Mouse (Mus musculus): ENCODE data around the gene Vim. TPM values are rescaled to one million over a fixed set of nuclear protein-coding genes. Genes with fewer than 3 reads are reported as not detected.
"Not testable (repeated sequence)": the region's sequence is repeated elsewhere in the genome, so short reads cannot be mapped to it uniquely, and the experiment has no call there.

Gene Vim
- total and polyA plus RNA-seq, 2 experiments from 2014 or later: 269 to 554 TPM

- ATAC-seq (no peak), DNase-seq (no peak)
- 91% methylated on average over 4 of the region's 4 CpGs for WGBS
- no peak for TF ChIP-seq CTCF (IDR thresholded peaks at IDR 0.05; ENCODE audit: low read depth)
- Histone ChIP-seq H3K4me1 (ENCODE audit: insufficient read depth) (no peaks in the 10 kb centered on the region), H3K9ac (no peak overlapping the region), H3K4me2 (ENCODE audit: low read depth) (no peak overlapping the region), H3K27ac (ENCODE audit: low read depth, low read length) (no peak overlapping the region), H3K27me3 (ENCODE audit: insufficient read depth, low read length) (no peaks in the 10 kb centered on the region), H3K9me3 (ENCODE audit: low read length) (no peaks in the 10 kb centered on the region), H3K36me3 (ENCODE audit: insufficient read depth) (no peaks in the 10 kb centered on the region), H3K4me3 (ENCODE audit: low read depth, low read length) (no peak overlapping the region)
Measured at GRCm38 (mm10) chr2:13593328-13593727, 19.6 kb downstream of the Vim start.

DNA sequence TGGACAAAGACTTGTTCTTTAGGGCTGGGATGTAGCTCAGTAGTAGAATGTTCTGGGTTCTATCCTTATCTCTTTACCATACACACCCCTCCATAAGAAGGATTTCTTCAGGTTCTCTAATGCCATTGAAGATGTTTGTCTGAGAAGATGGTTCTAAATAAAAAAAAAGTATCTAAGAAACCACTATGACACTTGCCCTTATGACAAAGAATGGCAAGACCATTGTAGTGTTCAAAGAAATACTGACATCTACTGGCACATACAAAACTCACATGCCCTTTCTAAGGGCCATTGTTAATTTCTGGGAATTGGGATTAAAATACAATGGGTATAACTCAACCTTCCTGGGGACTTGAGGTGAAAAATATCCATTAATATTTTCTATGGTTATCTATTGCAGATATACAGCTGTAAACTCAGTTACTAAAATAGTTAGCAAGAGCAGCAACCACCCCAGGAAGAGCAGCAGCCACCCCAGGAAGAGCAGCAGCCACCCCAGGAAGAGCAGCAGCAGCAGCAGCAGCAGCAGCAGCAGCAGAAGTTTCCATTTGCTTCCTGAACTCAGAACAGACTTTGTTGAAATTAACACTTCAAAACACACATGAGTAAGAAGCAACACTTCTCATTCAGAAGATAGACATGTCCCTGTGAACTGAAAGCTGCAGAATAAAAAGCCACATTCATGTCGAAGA lies 23.4 kb downstream of the Vim start:
- 82% methylated on average over 1 of the region's 1 CpGs for WGBS
- Histone ChIP-seq H3K27me3 (ENCODE audit: insufficient read depth, low read length) (no peaks in the 10 kb centered on the region), H3K4me3 (ENCODE audit: low read depth, low read length) (no peak overlapping the region), H3K27ac (ENCODE audit: low read depth, low read length) (no peak overlapping the region), H3K4me2 (ENCODE audit: low read depth) (no peak overlapping the region), H3K9me3 (ENCODE audit: low read length) (no peaks in the 10 kb centered on the region), H3K36me3 (ENCODE audit: insufficient read depth) (no peaks in the 10 kb centered on the region), H3K4me1 (ENCODE audit: insufficient read depth) (no peaks in the 10 kb centered on the region), H3K9ac (no peak overlapping the region)
- ATAC-seq (no peak), DNase-seq (no peak)
- peak; percentile 36 for TF ChIP-seq CTCF (IDR thresholded peaks at IDR 0.05; ENCODE audit: low read depth)

- H3K27ac ChIP-seq (ENCODE audit: low read depth, low read length): no peak overlapping the region
- TF ChIP-seq CTCF (IDR thresholded peaks at IDR 0.05; ENCODE audit: low read depth): no peak
- no peak overlapping the region for H3K4me2 ChIP-seq (ENCODE audit: low read depth)
- H3K9me3 ChIP-seq (ENCODE audit: low read length): no peaks in the 10 kb centered on the region
- no peak for ATAC-seq
- H3K4me3 ChIP-seq (ENCODE audit: low read depth, low read length): no peak overlapping the region
- H3K4me1 ChIP-seq (ENCODE audit: insufficient read depth): no peaks in the 10 kb centered on the region
- no peak overlapping the region for H3K9ac ChIP-seq
- 83% methylated on average over 5 of the region's 5 CpGs for WGBS
- DNase-seq: no peak
- no peaks in the 10 kb centered on the region for H3K27me3 ChIP-seq (ENCODE audit: insufficient read depth, low read length)
- no peaks in the 10 kb centered on the region for H3K36me3 ChIP-seq (ENCODE audit: insufficient read depth)
Measured at GRCm38 (mm10) chr2:13598166-13598565, 24.4 kb downstream of the Vim start.

GRCm38 (mm10) chr2:13603093-13603492 lies 29.4 kb downstream of the Vim start:
- DNase-seq (no peak), ATAC-seq (no peak)
- no peak for TF ChIP-seq CTCF (IDR thresholded peaks at IDR 0.05; ENCODE audit: low read depth)
- Histone ChIP-seq H3K4me1 (ENCODE audit: insufficient read depth) (no peaks in the 10 kb centered on the region), H3K4me2 (ENCODE audit: low read depth) (no peak overlapping the region), H3K9ac (no peak overlapping the region), H3K27me3 (ENCODE audit: insufficient read depth, low read length) (no peaks in the 10 kb centered on the region), H3K9me3 (ENCODE audit: low read length) (no peaks in the 10 kb centered on the region), H3K27ac (ENCODE audit: low read depth, low read length) (no peak overlapping the region), H3K36me3 (ENCODE audit: insufficient read depth) (no peaks in the 10 kb centered on the region), H3K4me3 (ENCODE audit: low read depth, low read length) (no peak overlapping the region)

DNA sequence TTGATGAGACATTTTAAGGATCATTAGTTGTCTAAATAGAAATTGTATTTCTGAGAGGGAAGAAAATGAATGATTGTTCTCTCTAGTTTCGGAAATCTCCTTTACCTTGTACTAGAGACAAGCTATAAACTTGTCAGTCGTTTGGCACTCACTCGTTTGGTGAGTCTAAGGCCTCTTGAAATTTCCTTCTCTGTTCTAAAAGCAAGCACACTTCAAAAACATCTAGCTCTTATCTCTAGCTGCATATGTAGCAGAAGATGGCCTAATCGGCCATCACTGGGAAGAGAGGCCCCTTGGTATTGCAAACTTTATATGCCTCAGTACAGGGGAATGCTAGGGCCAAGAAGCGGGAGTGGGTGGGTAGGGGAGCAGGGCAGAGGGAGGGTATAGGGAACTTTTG lies 29.9 kb downstream of the Vim start:
- H3K27ac ChIP-seq (ENCODE audit: low read depth, low read length); H3K4me3 ChIP-seq (ENCODE audit: low read depth, low read length); DNase-seq; H3K4me2 ChIP-seq (ENCODE audit: low read depth); ATAC-seq; H3K36me3 ChIP-seq (ENCODE audit: insufficient read depth); H3K9ac ChIP-seq; H3K4me1 ChIP-seq (ENCODE audit: insufficient read depth); H3K27me3 ChIP-seq (ENCODE audit: insufficient read depth, low read length); H3K9me3 ChIP-seq (ENCODE audit: low read length): not testable (repeated sequence)
- 78% methylated on average over 4 of the region's 5 CpGs for WGBS

GRCm38 (mm10) chr2:13630136-13630832 lies 56.6 kb downstream of the Vim start:
- 82% methylated on average over 7 of the region's 7 CpGs for WGBS

More at GRCm38 (mm10) chr2:13630136-13630832, 56.6 kb downstream of the Vim start:
- Histone ChIP-seq H3K27me3 (ENCODE audit: insufficient read depth, low read length) (no peaks in the 10 kb centered on the region), H3K4me1 (ENCODE audit: insufficient read depth) (no peaks in the 10 kb centered on the region), H3K4me3 (ENCODE audit: low read depth, low read length) (no peak overlapping the region), H3K4me2 (ENCODE audit: low read depth) (no peak overlapping the region), H3K9ac (no peak overlapping the region), H3K36me3 (ENCODE audit: insufficient read depth) (no peaks in the 10 kb centered on the region), H3K27ac (ENCODE audit: low read depth, low read length) (no peak overlapping the region), H3K9me3 (ENCODE audit: low read length) (no peaks in the 10 kb centered on the region)
- DNase-seq (no peak), ATAC-seq (no peak)
- TF ChIP-seq CTCF (IDR thresholded peaks at IDR 0.05; ENCODE audit: low read depth): no peak

Other genes starting within 250 kb of the Vim start
- gene Cubn, start 82.1 kb upstream of the Vim start, total RNA-seq (2014; rRNA removed): 0.62 and 1.1 TPM in 2 replicates
- gene Cubn, start 82.1 kb upstream of the Vim start, polyA plus RNA-seq (2015; fragmentation: Nextera tagmentation; extraction: Ambion mirVana): 0.14 and 0.25 TPM in 2 replicates
- 11.3 and 13.0 TPM in 2 replicates for gene Trdmt1, start 29.3 kb upstream of the Vim start, total RNA-seq (2014; rRNA removed)
- 7.8 and 8.7 TPM in 2 replicates for gene Trdmt1, start 29.3 kb upstream of the Vim start, polyA plus RNA-seq (2015; fragmentation: Nextera tagmentation; extraction: Ambion mirVana)
- gene St8sia6, start 220.1 kb downstream of the Vim start, total RNA-seq (2014; rRNA removed): 0.69 and 1.3 TPM in 2 replicates
- 0.75 and 1.2 TPM in 2 replicates for gene St8sia6, start 220.1 kb downstream of the Vim start, polyA plus RNA-seq (2015; fragmentation: Nextera tagmentation; extraction: Ambion mirVana)